In genomic region chr3:128665184-128665583, GRCm38 (mm10) we compare ENCODE assay signal across 21 mouse cellular contexts.
"Had no signal": no experiment of that assay in that cellular context is flagged by ENCODE, and none has a peak within 500 bp of the region (broad histone marks: within the 10 kb centered on the region; RNA-seq: fewer than 3 reads in every experiment).

No protein-coding gene starts in this region.

- H3K27ac ChIP-seq: liver, embryonic 13.5 days; liver, embryonic 15.5 days; lung, embryonic 15.5 days; macrophage; midbrain, embryonic 10.5 days; midbrain, embryonic 13.5 days; midbrain, embryonic 15.5 days; neural tube, embryonic 12.5 days; stomach, embryonic 15.5 days; stomach, postnatal 0 days had no signal

- H3K9me3 ChIP-seq: liver, embryonic 13.5 days; liver, embryonic 15.5 days; lung, embryonic 15.5 days; midbrain, embryonic 10.5 days; midbrain, embryonic 13.5 days; midbrain, embryonic 15.5 days; neural tube, embryonic 12.5 days; stomach, embryonic 15.5 days had no signal

- H3K4me2 ChIP-seq: liver, embryonic 13.5 days; liver, embryonic 15.5 days; lung, embryonic 15.5 days; midbrain, embryonic 13.5 days; midbrain, embryonic 15.5 days; neural tube, embryonic 12.5 days; stomach, embryonic 15.5 days had no signal

- H3K9ac ChIP-seq: liver, embryonic 13.5 days; liver, embryonic 15.5 days; liver, postnatal 0 days; lung, embryonic 15.5 days; midbrain, embryonic 13.5 days; midbrain, embryonic 15.5 days; neural tube, embryonic 12.5 days; stomach, embryonic 15.5 days had no signal

- DNase-seq: liver, embryonic 13.5 days; liver, postnatal 0 days; lung, adult 2 months; lung, postnatal 14 days; lung, postnatal 36 days; right cerebral cortex, postnatal 14 days; right cerebral cortex, postnatal 4 days; thymus, adult 2 months; thymus, postnatal 25 days; thymus, postnatal 4 days had no signal

- H3K4me1 ChIP-seq: liver, embryonic 13.5 days; liver, embryonic 15.5 days; lung, embryonic 15.5 days; megakaryocyte, embryonic 14.5 days; neural tube, embryonic 12.5 days; stomach, embryonic 15.5 days had no signal

- H3K4me3 ChIP-seq: liver, embryonic 13.5 days; liver, embryonic 15.5 days; lung, embryonic 15.5 days; megakaryocyte, embryonic 14.5 days; midbrain, embryonic 10.5 days; midbrain, embryonic 13.5 days; midbrain, embryonic 15.5 days; neural tube, embryonic 12.5 days; stomach, embryonic 15.5 days had no signal

- ATAC-seq: liver, postnatal 0 days; lung, postnatal 0 days; midbrain, embryonic 13.5 days; midbrain, embryonic 15.5 days had no signal

- H3K36me3 ChIP-seq: liver, embryonic 13.5 days; liver, embryonic 15.5 days; lung, embryonic 15.5 days; midbrain, embryonic 10.5 days; midbrain, embryonic 13.5 days; midbrain, embryonic 15.5 days; neural tube, embryonic 12.5 days; stomach, embryonic 15.5 days had no signal

- H3K27me3 ChIP-seq: liver, embryonic 13.5 days; liver, embryonic 15.5 days; lung, embryonic 15.5 days; megakaryocyte, embryonic 14.5 days; midbrain, embryonic 13.5 days; midbrain, embryonic 15.5 days; neural tube, embryonic 12.5 days; stomach, embryonic 15.5 days had no signal
